Mouse (Mus musculus) lung, adult 2 months (tissue): ENCODE data around the gene Slc26a1. TPM values are rescaled to one million over a fixed set of nuclear protein-coding genes. Genes with fewer than 3 reads are reported as not detected.

ENCODE experiments used
- DNase-seq: peaks from one replicate; pipeline ENCODE4 v3.0.0; 2022
- H3K4me1 ChIP-seq: fragments of 200-500 bp; 2 replicates; pipeline ENCODE4 v1.6.1; 2011; ENCODE audit warnings: low read length; ENCODE audit not compliant: control insufficient read depth, insufficient read depth
- H3K4me3 ChIP-seq: fragments of 200-500 bp; replicated peaks from 2 replicates; pipeline ENCODE3; 2011; ENCODE audit warnings: low read depth, mild to moderate bottlenecking, control low read depth, low read length; ENCODE audit errors: extremely low read depth
- CTCF ChIP-seq: fragments of 200-500 bp; IDR thresholded peaks from 2 replicates; pipeline ENCODE4 v1.5.1; 2011; ENCODE audit warnings: mild to moderate bottlenecking, low read length, control low read depth; ENCODE audit not compliant: insufficient read depth
- POLR2A ChIP-seq: fragments of 200-500 bp; IDR thresholded peaks from 2 replicates; pipeline ENCODE4 v1.6.1; 2011; ENCODE audit warnings: low read depth, mild to moderate bottlenecking, control low read depth, low read length, borderline replicate concordance; ENCODE audit errors: extremely low read depth
- WGBS: fragments of 180-500 bp; shearing (Covaris S2); methylation state at CpG from one replicate; pipeline ENCODE4 v1.1.7; 2018; 5-methylcytosine and 5-hydroxymethylcytosine counted together
- polyA plus RNA-seq: library from polyadenylated mRNA; depleted of rRNA; stranded (reverse); fragments of >200 nt; gene quantifications from 2 replicates; pipeline ENCODE4 v1.2.3, GENCODE M21; 2012; rRNA removed

Slc26a1 gene
- polyA plus RNA-seq = 0.05 and 0.11 TPM in 2 replicates

DNA sequence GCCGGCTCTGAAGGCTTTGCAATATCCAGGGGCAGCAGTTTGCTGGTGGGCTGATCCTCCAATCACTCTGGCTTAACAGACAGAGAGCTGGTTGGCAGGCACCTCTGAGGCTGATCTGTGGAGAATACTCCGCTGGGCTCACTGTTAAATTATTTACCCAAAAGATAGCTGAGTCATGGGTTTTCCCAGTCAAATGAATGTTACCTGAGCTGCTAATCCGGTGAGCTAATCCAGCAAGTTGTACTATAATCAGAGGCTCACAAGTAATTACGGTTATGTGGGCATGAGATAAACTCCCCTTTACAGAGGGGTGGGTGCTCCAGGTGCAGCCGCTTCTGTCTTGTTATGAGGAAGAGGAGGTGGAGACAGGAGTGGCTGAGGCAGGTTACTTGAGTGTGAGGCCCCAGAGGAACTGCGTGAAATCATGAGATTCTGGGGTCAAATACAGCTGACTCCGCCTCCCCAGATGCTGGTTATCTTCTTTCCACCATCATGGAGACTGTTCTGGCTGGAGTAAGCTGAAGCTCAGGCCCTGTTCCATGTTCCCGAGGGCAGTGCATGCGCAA, at the start of gene Slc26a1:
Slc26a1 (minus strand) TSS at position 319 of the 566 bp plus-strand sequence.
- no peak within 1 kb of the TSS for H3K4me3 ChIP-seq
- WGBS = 68% methylated on average over 9 of the region's 9 CpGs
- no peak for TF ChIP-seq POLR2A
- TF ChIP-seq CTCF = no peak
- DNase-seq = no peak
- peaks cover 5% of the 10 kb centered on the region for H3K4me1 ChIP-seq

DNA sequence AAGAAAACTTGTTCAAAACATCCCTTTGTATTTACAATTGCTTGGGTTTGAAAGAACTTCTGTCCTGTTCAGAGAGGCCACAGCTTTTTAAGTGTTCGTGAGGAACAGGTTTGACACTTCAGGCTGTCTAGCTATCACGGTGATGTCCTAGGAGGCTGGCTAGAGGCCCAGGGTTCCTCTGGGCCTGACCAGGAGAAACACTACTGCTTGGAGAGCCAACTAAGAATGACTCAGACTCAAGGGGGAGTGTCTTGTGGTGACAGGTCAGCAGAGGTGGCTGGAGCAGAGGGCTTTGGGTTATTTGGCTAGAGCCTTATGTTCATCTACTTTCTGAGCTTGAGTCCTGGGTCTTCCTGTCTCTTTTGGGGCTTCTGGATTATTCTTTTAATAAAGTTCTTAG, 48.6 kb upstream of the Slc26a1 start:
- no peak for DNase-seq
- TF ChIP-seq CTCF = no peak
- TF ChIP-seq POLR2A = no peak
- Histone ChIP-seq H3K4me3 (no peak overlapping the region), H3K4me1 (no peaks in the 10 kb centered on the region)
- WGBS = 38% methylated on average over 2 of the region's 2 CpGs

- H3K4me1 ChIP-seq = no peaks in the 10 kb centered on the region
- no peak overlapping the region for H3K4me3 ChIP-seq
- 46% methylated on average over 7 of the region's 7 CpGs for WGBS
- no peak for DNase-seq
- no peak for TF ChIP-seq CTCF
- TF ChIP-seq POLR2A = no peak
Observed at GRCm38 (mm10) chr5:108719761-108720160, 44.4 kb upstream of the Slc26a1 start.

DNA sequence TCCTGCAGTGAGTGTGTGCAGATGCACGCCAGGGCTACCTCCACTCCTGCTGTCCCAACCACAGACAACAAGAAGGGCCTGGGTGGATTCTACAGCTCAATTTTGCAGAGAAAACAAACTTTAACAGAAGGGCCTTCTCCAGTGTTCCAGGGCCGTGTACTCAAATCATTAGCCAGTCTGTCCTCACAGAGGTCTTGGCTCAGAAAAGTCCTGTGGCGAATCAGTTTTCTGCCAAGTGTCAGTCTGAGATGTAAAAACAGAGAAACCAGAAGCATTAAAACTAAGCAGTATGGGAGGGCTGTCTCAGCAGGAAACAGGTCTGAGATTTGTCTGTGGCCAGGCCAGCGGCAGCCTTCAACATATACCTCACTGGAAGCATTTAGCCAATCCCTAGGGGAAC, 42.7 kb upstream of the Slc26a1 start:
- Histone ChIP-seq H3K4me3 (no peak overlapping the region), H3K4me1 (peaks cover 6% of the 10 kb centered on the region)
- WGBS = 60% methylated on average over 4 of the region's 4 CpGs
- TF ChIP-seq POLR2A = no peak
- TF ChIP-seq CTCF = no peak
- DNase-seq = no peak

- DNase-seq = no peak
- Histone ChIP-seq H3K4me1 (peaks cover 6% of the 10 kb centered on the region), H3K4me3 (no peak overlapping the region)
- 78% methylated on average over 1 of the region's 1 CpGs for WGBS
- TF ChIP-seq POLR2A (no peak), CTCF (no peak)
Observed at GRCm38 (mm10) chr5:108715974-108716373, 40.6 kb upstream of the Slc26a1 start.

DNA sequence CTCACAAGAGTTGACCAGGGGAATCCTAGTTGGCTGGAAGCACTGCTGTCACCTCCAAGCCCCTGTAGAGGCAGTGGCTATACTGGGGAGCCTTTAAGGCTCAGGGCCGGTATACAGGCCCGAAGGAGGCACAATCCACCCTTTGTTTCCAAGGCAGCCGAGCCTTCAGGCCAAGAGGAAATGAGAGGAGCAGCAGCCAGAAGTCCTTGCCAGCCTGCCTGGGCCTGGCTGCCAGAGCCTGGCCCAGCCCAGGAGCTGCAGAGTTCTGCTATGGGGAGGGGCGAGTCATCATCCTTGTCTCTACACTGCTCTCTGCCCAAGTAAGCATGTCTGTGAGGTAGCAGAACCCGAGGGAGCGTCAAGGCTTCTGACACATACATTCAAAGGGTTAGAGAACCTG, 38.8 kb upstream of the Slc26a1 start:
- no peak overlapping the region for H3K4me3 ChIP-seq
- no peak for DNase-seq
- WGBS = 25% methylated on average over 6 of the region's 6 CpGs
- TF ChIP-seq POLR2A = no peak
- no peak for TF ChIP-seq CTCF
- peaks cover 6% of the 10 kb centered on the region for H3K4me1 ChIP-seq

- peaks cover 6% of the 10 kb centered on the region for H3K4me1 ChIP-seq
- no peak for DNase-seq
- TF ChIP-seq CTCF (no peak), POLR2A (no peak)
- no peak overlapping the region for H3K4me3 ChIP-seq
Observed at GRCm38 (mm10) chr5:108713691-108714090, 38.3 kb upstream of the Slc26a1 start.

- TF ChIP-seq CTCF = no peak
- no peak for TF ChIP-seq POLR2A
- peaks cover 6% of the 10 kb centered on the region for H3K4me1 ChIP-seq
- H3K4me3 ChIP-seq = no peak overlapping the region
- no peak for DNase-seq
- 77% methylated on average over 2 of the region's 2 CpGs for WGBS
Observed at GRCm38 (mm10) chr5:108713096-108713495, 37.7 kb upstream of the Slc26a1 start.

DNA sequence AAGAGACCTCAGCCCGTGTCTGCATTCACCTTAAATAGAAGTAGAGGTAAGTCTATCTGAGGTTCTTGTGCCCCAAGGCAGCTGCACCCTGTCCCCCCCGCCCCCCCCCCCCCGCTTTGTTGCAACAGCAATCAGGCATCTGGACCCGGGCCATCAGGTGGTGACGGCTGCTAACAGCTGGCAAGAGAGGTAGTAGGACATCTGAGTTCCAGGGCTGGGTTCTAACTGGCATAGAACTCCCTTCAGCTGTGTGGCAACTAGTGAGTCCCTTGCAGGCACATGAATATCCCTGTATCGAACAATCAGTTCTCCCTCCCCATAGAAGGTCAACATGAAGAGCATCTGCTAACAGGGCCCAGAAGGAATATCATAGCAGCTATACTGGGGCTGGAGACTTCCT, 36.6 kb upstream of the Slc26a1 start:
- DNase-seq = no peak
- WGBS = 78% methylated on average over 6 of the region's 6 CpGs
- H3K4me3 ChIP-seq = no peak overlapping the region
- TF ChIP-seq POLR2A (no peak), CTCF (no peak)
- H3K4me1 ChIP-seq = peaks cover 6% of the 10 kb centered on the region

- WGBS = 50% methylated on average over 6 of the region's 6 CpGs
- Histone ChIP-seq H3K4me3 (no peak overlapping the region), H3K4me1 (peaks cover 6% of the 10 kb centered on the region)
- DNase-seq = no peak
- TF ChIP-seq POLR2A = no peak
Observed at GRCm38 (mm10) chr5:108708981-108709731, 33.8 kb upstream of the Slc26a1 start.
